Mouse (Mus musculus): ENCODE measurements around the gene Mtrf1l.
A peak's percentile ranks its signal among the peaks of the same experiment; 100 is the strongest.

GRCm38 (mm10) chr10:5786923-5787322 lies 36.8 kb downstream of the Mtrf1l start:
- TF ChIP-seq POLR2A (IDR thresholded peaks at IDR 0.05; ENCODE audit: insufficient read depth, low read depth, low read length), result no peak
- TF ChIP-seq CTCF (IDR thresholded peaks at IDR 0.05), result peak; percentile 73
